Mouse (Mus musculus) midbrain, embryonic 12.5 days (tissue): Measurements from ENCODE around the gene Hs3st2. TPM values are rescaled to one million over a fixed set of nuclear protein-coding genes. Genes with fewer than 3 reads are reported as not detected.

ENCODE experiments used
- ATAC-seq: fragments of 200-750 bp; cut with Nextera tagmentation; 2 replicates; pipeline ENCODE4 v1.8.0; 2017; ENCODE audit warnings: low read depth, moderate TSS enrichment, moderate library complexity; ENCODE audit not compliant: low FRiP score
- H3K27ac ChIP-seq: fragments of 300-500 bp; sonication (generic); replicated peaks from 2 replicates; pipeline ENCODE4 v1.5.1; 2016; ENCODE audit warnings: mild to moderate bottlenecking
- H3K27me3 ChIP-seq: fragments of 300-500 bp; sonication (generic); 2 replicates; pipeline ENCODE4 v1.6.1; 2016; ENCODE audit warnings: mild to moderate bottlenecking
- H3K36me3 ChIP-seq: fragments of 300-500 bp; sonication (generic); 2 replicates; pipeline ENCODE4 v1.6.1; 2016
- H3K4me1 ChIP-seq: fragments of 300-500 bp; sonication (generic); 2 replicates; pipeline ENCODE4 v1.6.1; 2016
- H3K4me2 ChIP-seq: fragments of 300-500 bp; sonication (generic); replicated peaks from 2 replicates; pipeline ENCODE4 v1.6.1; 2016; ENCODE audit warnings: mild to moderate bottlenecking, moderate library complexity
- H3K4me3 ChIP-seq: fragments of 300-500 bp; sonication (generic); 2 replicates; pipeline ENCODE4 v1.5.1; 2016; ENCODE audit warnings: mild to moderate bottlenecking
- H3K9ac ChIP-seq: fragments of 300-500 bp; sonication (generic); replicated peaks from 2 replicates; pipeline ENCODE4 v1.6.1; 2016; ENCODE audit warnings: mild to moderate bottlenecking, moderate library complexity
- H3K9me3 ChIP-seq: fragments of 300-500 bp; sonication (generic); 2 replicates; pipeline ENCODE4 v1.6.1; 2016; ENCODE audit warnings: mild to moderate bottlenecking
- WGBS: fragments of 180-500 bp; shearing (Covaris S2); methylation state at CpG from one replicate; pipeline ENCODE4 v1.1.7; 2016; 5-methylcytosine and 5-hydroxymethylcytosine counted together
- polyA plus RNA-seq: library from polyadenylated mRNA; unstranded; fragments of >200 nt; fragmentation: Nextera tagmentation; extraction: Ambion mirVana; gene quantifications from 2 replicates; pipeline ENCODE4 v1.2.1, GENCODE M21; 2016

The Hs3st2 gene
- polyA plus RNA-seq, 1 experiment from 2014 or later, result 2.2 TPM

DNA sequence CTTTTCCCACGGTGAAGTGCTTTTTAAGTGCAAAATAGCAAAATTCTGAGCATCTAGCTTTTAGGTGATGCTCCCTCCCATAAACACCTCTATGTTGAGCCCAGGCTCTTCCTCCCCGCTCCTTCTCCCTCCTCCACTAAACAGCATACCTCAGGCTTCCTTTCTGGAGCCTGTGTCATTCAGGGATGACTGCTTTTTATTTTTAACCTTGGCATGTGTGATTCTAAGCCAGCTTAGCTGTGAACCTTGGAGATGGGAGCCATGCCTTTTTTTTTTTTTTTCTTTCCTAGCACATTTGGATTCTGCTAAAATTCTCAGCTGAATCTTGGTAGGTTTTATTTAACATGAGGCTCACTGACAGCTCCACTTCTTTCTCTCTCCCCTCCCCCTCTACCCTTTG is 3.2 kb downstream of the Hs3st2 start:
- no peak for ATAC-seq
- Histone ChIP-seq H3K4me1 (peaks cover 14% of the 10 kb centered on the region), H3K36me3 (no peaks in the 10 kb centered on the region), H3K4me3 (no peak overlapping the region), H3K9ac (no peak overlapping the region), H3K27ac (no peak overlapping the region), H3K27me3 (peaks cover 48% of the 10 kb centered on the region), H3K4me2 (no peak overlapping the region), H3K9me3 (no peaks in the 10 kb centered on the region)
- 88% methylated on average over 2 of the region's 2 CpGs for WGBS

DNA sequence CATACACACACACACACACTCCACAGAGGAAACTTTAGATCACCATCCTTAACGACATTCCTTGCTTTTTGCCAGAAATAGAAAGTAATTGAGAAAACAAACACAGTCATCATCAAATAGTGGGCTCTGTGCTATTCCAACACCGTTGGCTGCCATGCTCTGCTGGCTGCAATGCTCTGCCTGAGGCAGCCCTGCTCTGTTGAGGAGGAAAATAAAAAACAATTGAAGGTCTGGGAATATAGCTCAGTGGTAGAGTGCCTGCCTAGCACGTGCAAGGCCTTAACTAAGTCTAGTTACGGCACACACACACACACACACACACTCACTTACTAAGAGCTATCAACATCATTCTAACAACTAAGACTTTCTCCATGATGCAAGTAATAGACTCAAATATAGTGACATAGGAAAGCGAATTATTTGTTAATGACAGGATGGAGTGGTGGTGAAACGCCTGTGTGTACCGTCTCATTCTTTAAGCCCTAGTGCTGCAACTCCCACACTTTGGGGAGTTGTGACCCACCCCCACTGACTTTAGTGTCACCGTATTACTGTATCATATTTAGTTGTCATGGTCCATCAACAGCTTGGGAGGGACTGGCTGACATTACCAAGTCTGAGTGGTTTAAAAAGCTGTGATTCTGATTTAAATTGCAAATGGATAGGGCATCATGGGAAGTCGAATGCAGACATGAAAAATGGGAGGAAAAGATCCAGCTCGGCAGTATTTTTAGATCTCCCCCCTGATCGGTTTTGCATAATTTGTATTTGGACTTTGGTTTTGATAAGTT is 19.3 kb downstream of the Hs3st2 start:
- H3K27me3 ChIP-seq, result no peaks in the 10 kb centered on the region
- H3K9ac ChIP-seq, result no peak overlapping the region
- no peaks in the 10 kb centered on the region for H3K36me3 ChIP-seq
- no peaks in the 10 kb centered on the region for H3K4me1 ChIP-seq
- no peak for ATAC-seq
- H3K4me3 ChIP-seq, result no peak overlapping the region
- no peak overlapping the region for H3K27ac ChIP-seq
- 87% methylated on average over 11 of the region's 11 CpGs for WGBS
- H3K9me3 ChIP-seq, result no peaks in the 10 kb centered on the region
- H3K4me2 ChIP-seq, result no peak overlapping the region

DNA sequence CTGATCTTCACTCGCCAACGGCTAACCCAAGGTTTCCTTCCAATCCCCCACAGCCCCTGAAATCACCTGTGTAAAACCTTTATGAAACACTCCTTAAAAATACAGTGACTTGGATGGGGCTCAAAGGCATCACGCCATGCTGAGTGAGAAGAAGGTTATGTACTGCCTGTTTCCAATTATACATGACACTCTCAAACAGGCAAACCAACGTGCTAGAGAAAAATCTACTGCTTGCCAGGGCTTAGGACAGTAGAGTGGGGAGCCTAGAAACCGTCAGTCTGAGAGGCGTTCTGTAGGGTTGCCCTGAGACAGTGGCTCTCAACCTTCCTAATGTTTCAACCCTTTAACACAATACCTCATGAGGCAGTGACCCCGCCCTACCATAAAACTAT is 19.8 kb downstream of the Hs3st2 start:
- no peak overlapping the region for H3K4me2 ChIP-seq
- WGBS, result 91% methylated on average over 7 of the region's 7 CpGs
- H3K27ac ChIP-seq, result no peak overlapping the region
- no peak overlapping the region for H3K9ac ChIP-seq
- no peak overlapping the region for H3K4me3 ChIP-seq
- H3K9me3 ChIP-seq, result no peaks in the 10 kb centered on the region
- H3K27me3 ChIP-seq, result no peaks in the 10 kb centered on the region
- H3K4me1 ChIP-seq, result no peaks in the 10 kb centered on the region
- no peaks in the 10 kb centered on the region for H3K36me3 ChIP-seq
- no peak for ATAC-seq

DNA sequence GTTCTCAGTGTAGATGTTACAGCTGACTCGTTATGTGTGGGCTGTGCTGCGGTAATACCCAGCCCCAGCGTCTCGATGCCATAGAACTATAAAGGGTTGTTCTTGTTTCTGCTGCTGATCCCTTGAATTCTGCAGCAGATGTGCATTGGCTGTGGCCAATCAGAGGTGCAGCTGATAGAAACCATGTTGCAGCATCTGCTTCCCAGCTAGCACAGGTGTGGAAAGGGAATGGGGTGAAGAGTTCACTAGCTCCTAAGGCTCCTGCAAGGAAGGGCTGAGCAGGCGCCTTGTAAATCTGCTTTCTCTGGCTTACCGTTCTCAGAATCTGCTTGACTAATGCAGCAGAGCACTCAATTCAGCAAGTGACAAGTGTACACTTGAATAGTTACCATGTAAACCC is 45.2 kb downstream of the Hs3st2 start:
- no peak for ATAC-seq
- Histone ChIP-seq H3K4me1 (no peaks in the 10 kb centered on the region), H3K27me3 (no peaks in the 10 kb centered on the region), H3K9ac (no peak overlapping the region), H3K4me3 (no peak overlapping the region), H3K4me2 (no peak overlapping the region), H3K27ac (no peak overlapping the region), H3K36me3 (no peaks in the 10 kb centered on the region), H3K9me3 (no peaks in the 10 kb centered on the region)
- WGBS, result 85% methylated on average over 6 of the region's 6 CpGs

DNA sequence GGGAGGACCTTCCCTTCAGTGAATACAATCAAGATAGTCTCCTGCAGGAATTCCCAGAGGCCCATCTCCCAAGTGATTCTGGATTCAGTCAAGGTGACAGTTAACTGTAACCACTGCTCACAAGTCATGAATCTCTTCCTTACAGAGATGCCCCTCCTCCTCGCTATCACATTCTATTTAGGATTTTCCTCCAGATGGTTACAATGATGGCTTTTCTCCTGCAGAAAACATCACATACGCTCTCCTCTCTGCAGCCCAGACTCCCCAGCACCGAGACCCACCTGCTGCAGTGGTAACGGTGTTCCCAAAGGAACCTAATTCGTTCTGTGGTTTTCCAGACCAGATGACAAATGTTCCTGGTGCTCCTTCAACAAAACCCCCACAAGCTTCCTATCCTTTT is 49.5 kb downstream of the Hs3st2 start:
- H3K4me3 ChIP-seq, result no peak overlapping the region
- H3K27ac ChIP-seq, result no peak overlapping the region
- no peak for ATAC-seq
- WGBS, result 88% methylated on average over 5 of the region's 5 CpGs
- H3K4me2 ChIP-seq, result no peak overlapping the region
- H3K27me3 ChIP-seq, result no peaks in the 10 kb centered on the region
- no peaks in the 10 kb centered on the region for H3K4me1 ChIP-seq
- H3K36me3 ChIP-seq, result no peaks in the 10 kb centered on the region
- H3K9ac ChIP-seq, result no peak overlapping the region
- H3K9me3 ChIP-seq, result no peaks in the 10 kb centered on the region

DNA sequence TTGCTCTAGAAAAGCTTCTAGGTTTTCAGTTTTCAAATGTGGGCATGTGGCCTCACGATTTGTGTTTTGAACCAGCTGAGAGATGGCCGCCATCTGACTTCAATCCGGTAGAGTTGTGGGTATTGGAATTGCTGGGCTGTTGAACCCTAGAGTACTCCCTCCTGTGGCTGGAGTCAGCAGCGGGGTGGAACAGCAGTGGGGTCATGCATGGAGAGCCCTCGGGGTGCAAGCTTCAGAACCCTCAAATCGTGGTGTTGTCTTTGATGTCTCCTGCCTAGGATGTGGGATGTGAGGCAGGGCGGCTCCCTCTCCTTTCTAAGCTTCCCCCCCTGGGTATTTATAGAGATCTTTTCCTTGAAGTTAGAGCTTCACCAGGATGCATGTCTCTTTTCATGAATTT is 52.7 kb downstream of the Hs3st2 start:
- H3K27ac ChIP-seq, result no peak overlapping the region
- H3K9ac ChIP-seq, result no peak overlapping the region
- no peaks in the 10 kb centered on the region for H3K4me1 ChIP-seq
- no peak for ATAC-seq
- no peak overlapping the region for H3K4me3 ChIP-seq
- H3K9me3 ChIP-seq, result no peaks in the 10 kb centered on the region
- H3K27me3 ChIP-seq, result no peaks in the 10 kb centered on the region
- no peaks in the 10 kb centered on the region for H3K36me3 ChIP-seq
- no peak overlapping the region for H3K4me2 ChIP-seq
- WGBS, result 76% methylated on average over 7 of the region's 7 CpGs

DNA sequence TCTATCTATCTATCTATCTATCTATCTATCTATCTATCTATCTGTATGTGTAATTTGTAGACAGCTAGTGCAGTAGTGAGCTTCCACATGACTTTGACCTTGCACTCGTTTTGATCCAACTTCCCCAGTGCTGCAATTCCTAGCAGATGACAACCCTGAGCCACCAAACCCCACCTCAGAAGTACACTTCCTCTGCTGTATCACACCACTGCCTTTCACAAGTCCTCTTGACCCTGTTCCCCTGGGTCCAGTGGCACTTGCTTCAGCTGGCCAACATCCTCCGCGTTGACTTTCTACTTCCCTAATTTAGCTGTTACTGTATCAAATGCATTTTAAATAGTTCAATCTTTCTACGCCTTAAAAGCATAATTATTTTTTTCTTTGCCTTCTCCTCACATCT is 54.6 kb downstream of the Hs3st2 start:
- no peak for ATAC-seq
- no peak overlapping the region for H3K4me2 ChIP-seq
- H3K36me3 ChIP-seq, result no peaks in the 10 kb centered on the region
- no peak overlapping the region for H3K4me3 ChIP-seq
- 91% methylated on average over 4 of the region's 4 CpGs for WGBS
- H3K9ac ChIP-seq, result no peak overlapping the region
- H3K27me3 ChIP-seq, result no peaks in the 10 kb centered on the region
- no peak overlapping the region for H3K27ac ChIP-seq
- no peaks in the 10 kb centered on the region for H3K9me3 ChIP-seq
- H3K4me1 ChIP-seq, result peaks cover 8% of the 10 kb centered on the region; the same call in 1 of the 2 replicates

DNA sequence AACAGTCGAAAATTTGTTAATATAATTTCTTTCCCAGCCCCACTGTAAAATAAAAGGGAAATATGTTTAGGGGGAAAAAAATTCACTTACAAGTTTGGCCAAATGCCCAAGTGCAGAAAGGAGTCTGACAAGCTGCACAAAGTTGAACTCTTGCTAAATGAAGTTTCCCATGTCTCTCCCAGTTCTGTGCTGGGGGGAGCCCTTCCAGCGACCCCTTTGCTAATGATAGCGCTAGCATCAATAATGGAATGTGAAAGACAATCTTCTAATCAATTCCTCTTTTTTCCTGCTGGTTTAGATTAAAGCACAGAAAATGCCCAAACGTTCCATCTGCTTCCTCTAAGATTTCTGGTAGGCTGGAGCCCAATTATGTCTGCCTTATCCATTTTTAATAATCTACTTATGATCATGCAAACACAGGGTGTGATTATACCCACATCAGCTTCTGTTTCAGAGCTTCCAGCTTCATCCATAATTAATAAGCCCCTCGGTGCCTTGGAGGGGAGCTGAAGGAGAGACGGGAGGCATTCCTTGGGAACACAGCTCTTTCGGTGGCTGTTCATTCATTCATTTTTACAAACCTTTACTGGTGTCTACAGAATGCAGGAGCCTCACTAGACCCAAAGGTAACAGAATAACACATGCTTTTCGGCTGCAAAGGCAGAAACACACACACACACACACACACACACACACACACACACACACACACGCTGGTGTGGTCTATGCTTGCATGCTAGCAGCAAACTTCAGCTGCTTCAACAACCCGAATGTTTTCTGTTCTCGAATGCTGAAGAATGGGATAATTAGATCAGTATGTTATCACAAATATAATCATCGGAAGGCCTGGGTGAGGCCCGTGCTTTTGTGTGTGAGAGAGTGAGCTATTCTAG is 59.5 kb downstream of the Hs3st2 start:
- Histone ChIP-seq H3K27me3 (no peaks in the 10 kb centered on the region), H3K36me3 (no peaks in the 10 kb centered on the region), H3K4me2 (no peak overlapping the region), H3K9me3 (no peaks in the 10 kb centered on the region), H3K27ac (peak overlapping the region; percentile 42; the same call in 1 of the 2 replicates), H3K4me3 (no peak overlapping the region), H3K4me1 (peaks cover 17% of the 10 kb centered on the region), H3K9ac (no peak overlapping the region)
- no peak; the same call in 1 of the 2 replicates for ATAC-seq
- WGBS, result 51% methylated on average over 13 of the region's 13 CpGs

DNA sequence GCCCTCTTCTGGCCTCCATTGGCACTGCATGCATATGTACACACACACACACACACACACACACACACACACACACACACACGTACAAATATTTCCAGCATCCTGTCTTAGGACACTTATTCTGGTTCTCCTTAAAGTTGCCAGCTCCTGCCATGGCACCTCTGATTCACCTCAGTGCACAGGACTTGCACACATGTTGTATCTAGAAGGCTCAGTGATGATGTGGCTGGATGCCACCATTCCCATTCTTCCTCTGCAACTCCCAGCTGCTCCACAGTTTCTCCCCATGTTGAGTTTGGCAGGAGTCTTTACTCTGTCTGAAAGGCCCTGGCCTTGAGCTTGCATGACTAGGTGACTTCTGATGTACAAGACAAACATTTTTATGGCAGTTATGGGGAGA is 65.1 kb downstream of the Hs3st2 start:
- H3K27me3 ChIP-seq, result no peaks in the 10 kb centered on the region
- no peak overlapping the region for H3K4me3 ChIP-seq
- no peak overlapping the region for H3K27ac ChIP-seq
- H3K4me2 ChIP-seq, result no peak overlapping the region
- no peaks in the 10 kb centered on the region for H3K36me3 ChIP-seq
- ATAC-seq, result no peak
- H3K4me1 ChIP-seq, result peaks cover 5% of the 10 kb centered on the region
- H3K9ac ChIP-seq, result no peak overlapping the region
- 100% methylated on average over 1 of the region's 1 CpGs for WGBS
- H3K9me3 ChIP-seq, result no peaks in the 10 kb centered on the region

DNA sequence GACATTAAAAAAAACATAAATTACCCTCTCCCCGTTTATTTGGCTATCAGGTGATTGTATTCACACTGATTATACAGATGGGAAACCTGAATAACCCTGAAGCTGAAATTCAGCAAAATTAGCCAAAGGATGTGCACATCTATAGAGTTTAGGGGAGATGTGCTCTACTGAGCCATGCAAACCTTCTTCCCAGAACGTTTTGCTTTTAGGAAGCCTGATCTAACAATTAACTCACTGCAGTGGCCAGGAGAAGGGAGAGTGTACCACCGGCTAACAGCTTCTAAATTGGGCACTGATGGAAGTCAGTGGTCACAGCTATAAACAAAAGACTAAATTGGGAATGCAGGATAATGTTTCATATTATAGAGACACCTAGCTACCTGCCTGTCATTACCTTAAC is 66.4 kb downstream of the Hs3st2 start:
- no peak for ATAC-seq
- no peak overlapping the region for H3K4me2 ChIP-seq
- no peaks in the 10 kb centered on the region for H3K36me3 ChIP-seq
- H3K4me3 ChIP-seq, result no peak overlapping the region
- H3K27ac ChIP-seq, result no peak overlapping the region
- H3K4me1 ChIP-seq, result no peaks in the 10 kb centered on the region
- no peaks in the 10 kb centered on the region for H3K27me3 ChIP-seq
- 59% methylated on average over 3 of the region's 3 CpGs for WGBS
- no peaks in the 10 kb centered on the region for H3K9me3 ChIP-seq
- no peak overlapping the region for H3K9ac ChIP-seq

DNA sequence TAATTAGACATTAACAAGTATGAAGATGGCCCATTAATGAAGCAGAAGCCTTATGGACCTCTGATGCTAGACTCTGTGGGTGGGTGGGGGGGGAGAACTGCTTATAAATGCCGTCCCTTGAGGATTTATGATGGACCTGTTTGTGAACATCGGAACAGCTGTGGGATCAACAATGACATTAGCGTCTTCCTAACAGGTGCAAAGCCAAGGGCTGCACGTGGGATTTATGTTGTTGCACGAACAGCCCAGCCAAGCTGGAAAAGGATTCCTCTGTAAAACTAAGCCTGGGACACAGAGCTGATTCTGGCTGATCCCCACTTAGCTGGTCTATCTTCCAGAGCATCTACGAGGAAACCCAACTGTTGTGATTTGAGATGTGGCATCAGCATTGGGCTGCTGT is 69.0 kb downstream of the Hs3st2 start:
- Histone ChIP-seq H3K27ac (no peak overlapping the region), H3K4me3 (no peak overlapping the region), H3K4me2 (no peak overlapping the region), H3K9me3 (no peaks in the 10 kb centered on the region), H3K4me1 (no peaks in the 10 kb centered on the region), H3K27me3 (no peaks in the 10 kb centered on the region), H3K36me3 (no peaks in the 10 kb centered on the region), H3K9ac (no peak overlapping the region)
- 91% methylated on average over 6 of the region's 6 CpGs for WGBS
- no peak for ATAC-seq

DNA sequence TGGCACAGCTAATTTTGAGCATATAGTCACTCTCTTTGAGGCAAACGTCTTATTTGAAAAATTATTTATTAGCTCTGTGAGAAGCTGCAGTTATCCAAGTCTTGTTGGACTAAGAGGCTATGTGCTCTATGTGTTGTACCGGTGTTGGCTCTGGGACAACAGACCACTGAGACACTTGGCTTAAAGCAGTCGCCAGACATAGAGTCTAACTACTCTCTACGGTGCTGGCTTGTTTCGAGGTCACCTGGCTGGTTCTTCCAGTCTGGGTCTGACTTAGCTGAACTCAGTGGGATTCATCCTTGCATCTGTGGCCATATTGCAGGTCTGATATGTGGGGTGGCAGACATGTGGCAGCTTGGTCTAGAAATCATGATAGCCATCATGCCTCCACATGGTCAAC is 72.8 kb downstream of the Hs3st2 start:
- Histone ChIP-seq H3K36me3 (no peaks in the 10 kb centered on the region), H3K27me3 (no peaks in the 10 kb centered on the region), H3K9ac (no peak overlapping the region), H3K4me3 (no peak overlapping the region), H3K4me2 (no peak overlapping the region), H3K27ac (no peak overlapping the region), H3K4me1 (no peaks in the 10 kb centered on the region), H3K9me3 (no peaks in the 10 kb centered on the region)
- WGBS, result 96% methylated on average over 5 of the region's 5 CpGs
- ATAC-seq, result no peak
